Mouse (Mus musculus) myocyte (in vitro differentiated cells): ENCODE results near the gene Mep1a. TPM values are rescaled to one million over a fixed set of nuclear protein-coding genes. Genes with fewer than 3 reads are reported as not detected.

Experiments used
- H3K27me3 ChIP-seq: one replicate; pipeline ENCODE4 v1.6.1; 2011; ENCODE audit not compliant: control insufficient read depth, insufficient read depth, insufficient read length
- H3K36me3 ChIP-seq: one replicate; pipeline ENCODE4 v1.6.1; 2011; ENCODE audit not compliant: control insufficient read depth, insufficient read depth
- H3K4me2 ChIP-seq: one replicate; pipeline ENCODE4 v1.6.1; 2011; ENCODE audit warnings: low read depth, control low read depth
- H3K4me3 ChIP-seq: one replicate; pipeline ENCODE4 v1.5.1; 2011; ENCODE audit warnings: mild to moderate bottlenecking, control low read depth, moderate library complexity
- H3K79me2 ChIP-seq: one replicate; pipeline ENCODE4 v1.6.1; 2011; ENCODE audit not compliant: control insufficient read depth, insufficient read depth
- H3ac ChIP-seq: one replicate; pipeline ENCODE4 v1.6.1; 2011; ENCODE audit not compliant: control insufficient read depth, insufficient read length
- CEBPB ChIP-seq: IDR thresholded peaks from 2 replicates; pipeline ENCODE4 v1.6.1; 2011; ENCODE audit warnings: mild to moderate bottlenecking, moderate library complexity; ENCODE audit not compliant: poor library complexity, insufficient read depth, severe bottlenecking
- E2F4 ChIP-seq: IDR thresholded peaks from one replicate; pipeline ENCODE4 v1.6.1; 2011; ENCODE audit warnings: mild to moderate bottlenecking, control low read depth, moderate library complexity; ENCODE audit not compliant: insufficient read depth
- MAX ChIP-seq: IDR thresholded peaks from one replicate; pipeline ENCODE4 v1.6.1; 2011; ENCODE audit warnings: low read depth, mild to moderate bottlenecking, control low read depth
- MYOD1 ChIP-seq, 3 experiments: IDR thresholded peaks; one replicate each; pipeline ENCODE4 v1.6.1; 2011; ENCODE audit warnings: control low read depth in 2 of 3, low read depth in 2 of 3, mild to moderate bottlenecking in 2 of 3, moderate library complexity in 1 of 3; ENCODE audit not compliant: insufficient read length in 2 of 3, control insufficient read depth in 1 of 3
- MYOG ChIP-seq, 3 experiments: IDR thresholded peaks; one replicate each; pipeline ENCODE4 v1.6.1; 2011; ENCODE audit warnings: control low read depth in 2 of 3, low read depth in 2 of 3, mild to moderate bottlenecking in 2 of 3; ENCODE audit not compliant: insufficient read length in 2 of 3, control insufficient read depth in 1 of 3, insufficient read depth in 1 of 3
- POLR2A ChIP-seq: IDR thresholded peaks from one replicate; pipeline ENCODE4 v1.6.1; 2011; ENCODE audit warnings: low read depth, mild to moderate bottlenecking, control low read depth, moderate library complexity; ENCODE audit not compliant: insufficient read length
- POLR2AphosphoS2 ChIP-seq: IDR thresholded peaks from one replicate; pipeline ENCODE4 v1.6.1; 2011; ENCODE audit warnings: low read depth, control low read depth; ENCODE audit not compliant: insufficient read length
- REST ChIP-seq: IDR thresholded peaks from one replicate; pipeline ENCODE4 v1.6.1; 2011; ENCODE audit warnings: mild to moderate bottlenecking, control low read depth, moderate library complexity; ENCODE audit not compliant: insufficient read depth, insufficient read length
- SRF ChIP-seq: IDR thresholded peaks from one replicate; pipeline ENCODE4 v1.6.1; 2011; ENCODE audit warnings: low read depth; ENCODE audit not compliant: control insufficient read depth, insufficient read length
- TCF12 ChIP-seq: IDR thresholded peaks from one replicate; pipeline ENCODE4 v1.6.1; 2011; ENCODE audit warnings: mild to moderate bottlenecking, control low read depth; ENCODE audit not compliant: poor library complexity, insufficient read depth, severe bottlenecking
- TCF3 ChIP-seq: IDR thresholded peaks from one replicate; pipeline ENCODE4 v1.6.1; 2011; ENCODE audit warnings: low read depth, control low read depth; ENCODE audit not compliant: insufficient read length
- USF1 ChIP-seq: IDR thresholded peaks from one replicate; pipeline ENCODE4 v1.6.1; 2011; ENCODE audit warnings: low read depth, mild to moderate bottlenecking, control low read depth, moderate library complexity
- polyA plus RNA-seq: library from polyadenylated mRNA; unstranded; fragments of >200 nt; fragmentation: generic; extraction: Trizol; gene quantifications from one replicate; pipeline ENCODE4 v1.2.1, GENCODE M21; 2012; ENCODE audit warnings: missing spikeins

The Mep1a gene
- polyA plus RNA-seq, 1 experiment: not detected

DNA sequence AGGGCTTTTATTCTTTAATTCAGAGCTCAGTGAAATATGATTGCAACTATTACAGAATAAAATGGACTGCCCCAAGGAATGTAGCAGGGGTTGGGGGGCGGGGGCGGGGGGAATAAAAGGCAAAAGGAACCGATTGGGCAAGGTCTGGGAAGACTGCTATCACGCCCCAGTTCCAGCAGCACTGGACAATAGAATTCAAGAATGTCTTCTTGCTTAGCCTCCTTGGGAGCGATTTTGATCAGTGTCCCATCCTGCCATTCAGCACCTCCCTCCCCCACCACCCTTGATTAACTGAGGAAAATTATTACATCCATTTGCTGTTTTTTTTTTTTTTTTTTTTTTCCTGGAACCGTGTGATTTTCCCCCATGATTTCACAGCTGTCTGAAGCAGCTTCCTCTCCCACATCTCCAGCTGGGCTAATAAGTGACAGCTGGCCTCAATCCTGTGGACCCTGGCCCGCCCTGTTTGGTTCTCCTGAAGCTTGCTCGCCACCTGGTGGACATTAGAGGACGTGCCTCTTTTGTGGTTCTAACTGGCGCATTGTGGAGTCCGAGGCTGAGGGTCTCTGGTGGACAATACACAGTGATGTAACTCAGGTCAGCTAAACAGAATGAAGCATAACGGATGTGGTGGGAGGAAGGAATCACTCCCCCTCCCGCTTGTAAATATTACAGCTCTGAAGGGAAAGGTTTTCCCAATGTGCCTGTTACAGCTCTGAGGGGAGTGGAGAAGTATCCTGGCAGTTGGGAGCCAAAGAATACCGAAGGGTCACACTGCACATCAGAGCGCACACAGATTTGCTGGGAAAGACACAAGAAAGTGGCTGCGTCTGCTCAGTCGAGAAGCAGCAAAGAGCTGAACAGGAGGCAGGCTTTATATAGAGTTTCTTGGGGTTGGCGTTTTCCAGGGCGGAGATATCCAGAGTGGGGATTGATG is 42.1 kb downstream of the Mep1a start:
- Histone ChIP-seq H3K27me3 (no peaks in the 10 kb centered on the region), H3K4me2 (peak overlapping the region; percentile 30), H3K79me2 (no peaks in the 10 kb centered on the region), H3ac (no peak overlapping the region), H3K36me3 (no peaks in the 10 kb centered on the region), H3K4me3 (no peak overlapping the region)
- TF ChIP-seq TCF12: no peak
- no peak for TF ChIP-seq REST
- TF ChIP-seq POLR2A: no peak
- no peak for TF ChIP-seq POLR2AphosphoS2
- TF ChIP-seq CEBPB: no peak
- TF ChIP-seq MAX: no peak
- no peak for TF ChIP-seq TCF3
- TF ChIP-seq E2F4: no peak
- TF ChIP-seq MYOG (IDR thresholded peaks at IDR 0.05; ENCODE audit: control insufficient read depth in 1 of 3, insufficient read depth in 1 of 3, insufficient read length in 2 of 3, low read depth in 2 of 3): peak in 1 of 3 experiments; percentile 39
- TF ChIP-seq SRF: no peak
- peak in 2 of 3 experiments; percentile 20 to 30 for TF ChIP-seq MYOD1 (IDR thresholded peaks at IDR 0.05; ENCODE audit: control insufficient read depth in 1 of 3, insufficient read length in 2 of 3, low read depth in 2 of 3)
- TF ChIP-seq USF1: no peak

DNA sequence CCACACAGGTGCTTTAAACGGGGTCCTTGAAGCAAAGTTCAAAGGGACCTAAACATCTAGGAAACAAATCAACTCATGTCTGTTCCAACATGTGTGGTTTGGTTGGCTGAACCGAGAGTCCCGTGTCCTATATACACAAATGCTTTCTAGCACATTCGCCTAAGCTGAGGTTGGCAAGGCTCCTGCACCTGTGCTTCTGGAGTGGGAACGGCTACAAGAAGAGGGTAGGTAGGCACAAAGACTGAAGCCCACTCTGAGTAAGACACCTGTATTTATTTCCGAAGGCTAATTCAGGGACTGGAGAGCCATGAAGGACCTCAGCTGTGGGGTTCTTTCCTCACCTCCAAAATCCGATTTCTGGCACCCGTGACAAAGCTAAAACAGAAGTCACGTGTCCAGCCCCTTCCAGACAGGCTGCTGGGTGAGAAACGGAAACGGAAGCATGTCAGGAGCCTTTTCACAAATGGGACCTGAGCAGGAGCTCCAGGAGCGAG is 42.8 kb downstream of the Mep1a start:
- Histone ChIP-seq H3K4me3 (no peak overlapping the region), H3K4me2 (no peak overlapping the region), H3ac (no peak overlapping the region), H3K27me3 (no peaks in the 10 kb centered on the region), H3K79me2 (no peaks in the 10 kb centered on the region), H3K36me3 (no peaks in the 10 kb centered on the region)
- TF ChIP-seq REST (no peak), USF1 (no peak), E2F4 (no peak)

DNA sequence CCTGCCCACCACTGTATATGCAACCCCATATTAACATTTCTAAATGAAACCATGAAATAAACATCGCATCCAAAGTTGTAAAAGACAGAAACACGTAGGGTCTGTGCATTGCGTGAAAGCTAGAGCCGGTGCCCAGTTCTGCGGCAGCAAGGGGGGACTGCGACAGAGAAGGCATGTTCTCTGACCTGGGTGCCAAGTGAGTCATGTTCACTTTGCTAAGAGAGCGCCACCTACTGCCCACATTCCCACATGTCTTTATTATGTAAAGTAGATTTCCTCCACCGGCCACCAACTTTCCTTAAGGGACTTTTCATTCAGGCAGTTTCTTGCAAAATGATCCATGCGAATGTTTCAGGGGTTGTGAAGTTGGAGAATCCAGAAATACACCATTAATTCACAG is 44.0 kb downstream of the Mep1a start:
- no peak for TF ChIP-seq E2F4
- TF ChIP-seq MYOD1 (IDR thresholded peaks at IDR 0.05; ENCODE audit: control insufficient read depth in 1 of 3, insufficient read length in 2 of 3, low read depth in 2 of 3): no peak
- TF ChIP-seq SRF: no peak
- no peak for TF ChIP-seq TCF12
- no peak for TF ChIP-seq REST
- no peak for TF ChIP-seq MAX
- no peak for TF ChIP-seq USF1
- TF ChIP-seq POLR2AphosphoS2: no peak
- no peak for TF ChIP-seq MYOG (IDR thresholded peaks at IDR 0.05; ENCODE audit: control insufficient read depth in 1 of 3, insufficient read depth in 1 of 3, insufficient read length in 2 of 3, low read depth in 2 of 3)
- TF ChIP-seq POLR2A: no peak
- TF ChIP-seq CEBPB: no peak
- TF ChIP-seq TCF3: no peak
- H3K4me2 ChIP-seq: peak overlapping the region; percentile 3

DNA sequence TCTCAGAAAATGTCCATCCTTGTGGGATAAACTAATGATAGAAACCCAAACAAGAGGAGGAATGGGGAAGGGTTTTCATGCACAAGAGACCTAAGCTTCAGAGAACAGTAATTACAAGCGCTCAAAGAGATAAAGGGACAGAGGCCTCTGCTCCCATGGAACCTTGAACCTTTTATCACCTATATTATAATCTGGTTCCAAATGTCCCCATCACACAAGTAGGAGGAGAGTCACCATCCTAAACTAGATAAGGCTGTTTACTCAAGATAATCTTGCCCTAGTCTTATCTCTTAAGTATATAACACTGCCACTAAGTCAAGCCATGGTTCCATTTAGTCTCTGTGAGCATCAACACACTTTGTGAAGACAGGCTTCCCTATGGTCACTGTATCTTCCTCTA is 51.4 kb downstream of the Mep1a start:
- H3ac ChIP-seq: no peak overlapping the region
- no peaks in the 10 kb centered on the region for H3K79me2 ChIP-seq
- H3K27me3 ChIP-seq: no peaks in the 10 kb centered on the region
- H3K36me3 ChIP-seq: no peaks in the 10 kb centered on the region
- H3K4me2 ChIP-seq: no peak overlapping the region
- H3K4me3 ChIP-seq: no peak overlapping the region
- TF ChIP-seq MAX: no peak
- TF ChIP-seq REST: no peak
- TF ChIP-seq MYOG (IDR thresholded peaks at IDR 0.05; ENCODE audit: control insufficient read depth in 1 of 3, insufficient read depth in 1 of 3, insufficient read length in 2 of 3, low read depth in 2 of 3): no peak
- TF ChIP-seq SRF: no peak
- no peak for TF ChIP-seq POLR2AphosphoS2
- no peak for TF ChIP-seq POLR2A
- TF ChIP-seq MYOD1 (IDR thresholded peaks at IDR 0.05; ENCODE audit: control insufficient read depth in 1 of 3, insufficient read length in 2 of 3, low read depth in 2 of 3): no peak
- no peak for TF ChIP-seq TCF12
- no peak for TF ChIP-seq USF1
- TF ChIP-seq TCF3: no peak
- TF ChIP-seq CEBPB: no peak
- no peak for TF ChIP-seq E2F4

More for the DNA sequence above, 44.0 kb downstream of the Mep1a start:
- no peak overlapping the region for H3ac ChIP-seq
- H3K27me3 ChIP-seq: no peaks in the 10 kb centered on the region
- no peak overlapping the region for H3K4me3 ChIP-seq
- H3K79me2 ChIP-seq: no peaks in the 10 kb centered on the region
- no peaks in the 10 kb centered on the region for H3K36me3 ChIP-seq

DNA sequence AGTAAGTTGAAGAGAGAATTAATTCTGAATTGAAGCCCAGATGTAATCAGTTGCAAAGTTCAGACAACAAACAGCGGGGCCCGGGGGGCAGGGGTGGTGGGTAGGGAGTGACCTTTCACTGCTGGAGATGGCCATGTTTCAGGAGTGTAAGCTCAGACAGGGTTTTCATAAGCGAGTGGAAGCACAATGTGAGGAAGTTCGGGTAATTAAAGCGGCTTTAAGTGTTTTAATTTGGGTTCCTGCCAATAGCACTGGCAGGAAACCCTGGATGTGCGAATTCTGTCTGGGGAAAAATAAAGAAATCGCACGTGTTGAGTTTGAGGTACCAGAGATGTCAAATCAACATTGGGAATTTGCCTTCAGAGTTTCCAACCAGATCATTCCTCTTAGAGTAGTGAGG is 68.1 kb downstream of the Mep1a start:
- no peaks in the 10 kb centered on the region for H3K79me2 ChIP-seq
- no peaks in the 10 kb centered on the region for H3K36me3 ChIP-seq
- H3K4me2 ChIP-seq: no peak overlapping the region
- no peaks in the 10 kb centered on the region for H3K27me3 ChIP-seq
- no peak overlapping the region for H3K4me3 ChIP-seq
- no peak overlapping the region for H3ac ChIP-seq
- TF ChIP-seq POLR2AphosphoS2: no peak
- TF ChIP-seq TCF12: no peak
- TF ChIP-seq E2F4: no peak
- TF ChIP-seq POLR2A: no peak
- TF ChIP-seq CEBPB: no peak
- TF ChIP-seq REST: no peak
- no peak for TF ChIP-seq SRF
- no peak for TF ChIP-seq MYOG (IDR thresholded peaks at IDR 0.05; ENCODE audit: control insufficient read depth in 1 of 3, insufficient read depth in 1 of 3, insufficient read length in 2 of 3, low read depth in 2 of 3)
- no peak for TF ChIP-seq MYOD1 (IDR thresholded peaks at IDR 0.05; ENCODE audit: control insufficient read depth in 1 of 3, insufficient read length in 2 of 3, low read depth in 2 of 3)
- no peak for TF ChIP-seq MAX
- TF ChIP-seq TCF3: no peak
- TF ChIP-seq USF1: no peak
